Mouse (Mus musculus) liver, embryonic 11.5 days (tissue): ENCODE data around the gene Slc39a7. TPM values are rescaled to one million over a fixed set of nuclear protein-coding genes. Genes with fewer than 3 reads are reported as not detected.

Experiments used
- ATAC-seq: fragments of 200-750 bp; cut with Nextera tagmentation; replicated peaks from 2 replicates; pipeline ENCODE4 v1.8.0; 2017; ENCODE audit warnings: moderate number of reproducible peaks, mild to moderate bottlenecking, moderate TSS enrichment, moderate library complexity; ENCODE audit not compliant: low FRiP score
- DNase-seq: peaks from one replicate; pipeline ENCODE4 v3.0.0-alpha.2; 2017; ENCODE audit warnings: low spot score
- H3K27ac ChIP-seq: fragments of 300-500 bp; sonication (generic); 2 replicates; pipeline ENCODE4 v1.5.1; 2014; ENCODE audit warnings: mild to moderate bottlenecking, low read depth, low read length, control low read depth
- H3K27me3 ChIP-seq: fragments of 300-500 bp; sonication (generic); replicated peaks from 2 replicates; pipeline ENCODE4 v1.6.1; 2014; ENCODE audit warnings: low read length, mixed read lengths; ENCODE audit not compliant: control insufficient read depth, insufficient read depth
- H3K36me3 ChIP-seq: fragments of 300-500 bp; sonication (generic); 2 replicates; pipeline ENCODE4 v1.6.1; 2014; ENCODE audit warnings: mild to moderate bottlenecking, low read length, moderate library complexity, mixed read lengths; ENCODE audit not compliant: control insufficient read depth, insufficient read depth
- H3K4me1 ChIP-seq: fragments of 300-500 bp; sonication (generic); replicated peaks from 2 replicates; pipeline ENCODE4 v1.6.1; 2014; ENCODE audit warnings: low read length, mixed read lengths; ENCODE audit not compliant: control insufficient read depth, insufficient read depth
- H3K4me2 ChIP-seq: fragments of 300-500 bp; sonication (generic); 2 replicates; pipeline ENCODE4 v1.6.1; 2014; ENCODE audit warnings: mild to moderate bottlenecking, control low read depth, moderate library complexity
- H3K4me3 ChIP-seq: fragments of 300-500 bp; sonication (generic); 2 replicates; pipeline ENCODE4 v1.5.1; 2014; ENCODE audit warnings: low read depth, low read length, control low read depth
- H3K9ac ChIP-seq: fragments of 300-500 bp; sonication (generic); 2 replicates; pipeline ENCODE4 v1.6.1; 2014; ENCODE audit warnings: low read depth, low read length, control low read depth
- H3K9me3 ChIP-seq: fragments of 300-500 bp; sonication (generic); 2 replicates; pipeline ENCODE4 v1.6.1; 2016; ENCODE audit warnings: low read length, inconsistent platforms, mixed read lengths; ENCODE audit not compliant: control insufficient read depth
- WGBS: fragments of 180-500 bp; shearing (Covaris S2); extraction: QIAGEN DNeasy Blood & Tissue Kit; methylation state at CpG from one replicate; pipeline ENCODE4 v1.1.7; 2014; 5-methylcytosine and 5-hydroxymethylcytosine counted together
- microRNA counts: library from miRNA; unstranded; fragments of <30 nt; microRNA quantifications from one replicate; lab custom pipeline; 2015
- microRNA-seq: library from miRNA; unstranded; fragments of <30 nt; microRNA quantifications from one replicate; pipeline ENCODE4, GENCODE M21; 2017; ENCODE audit warnings: borderline number of aligned reads
- polyA plus RNA-seq: library from polyadenylated mRNA; unstranded; fragments of >200 nt; fragmentation: Nextera tagmentation; extraction: Ambion mirVana; gene quantifications from 2 replicates; pipeline ENCODE4 v1.2.1, GENCODE M21; 2014

Slc39a7 gene
- polyA plus RNA-seq, 1 experiment from 2014 or later: 75.9 TPM

- no peak for DNase-seq
- 79% methylated on average over 19 of the region's 19 CpGs for WGBS
- Histone ChIP-seq H3K4me2 (no peak overlapping the region; the same call in 1 of the 2 replicates), H3K36me3 (no peaks in the 10 kb centered on the region), H3K27ac (no peak overlapping the region; the same call in none of the 2 replicates), H3K27me3 (peaks cover 18% of the 10 kb centered on the region), H3K4me3 (no peak overlapping the region), H3K9me3 (no peaks in the 10 kb centered on the region), H3K4me1 (peaks cover 21% of the 10 kb centered on the region), H3K9ac (no peak overlapping the region; the same call in 1 of the 2 replicates)
- ATAC-seq: no peak
Measured at GRCm38 (mm10) chr17:33980181-33981035, 51.1 kb downstream of the Slc39a7 start.

- Histone ChIP-seq H3K27ac (no peak overlapping the region), H3K9ac (no peak overlapping the region), H3K4me2 (no peak overlapping the region), H3K36me3 (no peaks in the 10 kb centered on the region), H3K9me3 (no peaks in the 10 kb centered on the region), H3K27me3 (peaks cover 18% of the 10 kb centered on the region), H3K4me1 (peaks cover 21% of the 10 kb centered on the region), H3K4me3 (no peak overlapping the region)
- DNase-seq (no peak), ATAC-seq (no peak)
- WGBS: 63% methylated on average over 6 of the region's 6 CpGs
Measured at GRCm38 (mm10) chr17:33979512-33980050, 51.9 kb downstream of the Slc39a7 start.

DNA sequence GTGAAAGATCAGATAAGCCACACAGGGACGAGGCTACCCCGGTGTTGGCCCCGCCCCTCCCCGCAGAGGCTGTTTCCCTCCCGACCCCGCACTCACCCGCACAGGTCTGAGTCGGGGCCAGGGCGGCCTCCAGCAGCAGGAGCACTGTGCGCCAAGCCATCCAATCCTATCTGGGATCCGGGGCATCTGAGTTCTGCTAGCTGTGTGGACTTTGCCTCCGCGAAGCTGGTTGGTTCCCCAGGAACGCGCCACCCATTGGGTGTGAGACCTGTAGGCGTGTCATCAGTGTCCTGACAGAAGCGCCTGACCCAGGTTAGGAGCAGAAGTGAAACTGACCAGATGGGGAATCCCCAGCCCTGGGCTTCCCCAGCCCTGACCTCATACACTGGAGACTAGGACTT is 52.9 kb downstream of the Slc39a7 start:
- peak overlapping the region; percentile 87 for H3K4me2 ChIP-seq
- peaks cover 21% of the 10 kb centered on the region for H3K4me1 ChIP-seq
- no peaks in the 10 kb centered on the region for H3K36me3 ChIP-seq
- H3K27ac ChIP-seq: peak overlapping the region; percentile 43; the same call in 1 of the 2 replicates
- H3K9ac ChIP-seq: peak overlapping the region; percentile 38
- peak; percentile 68 for DNase-seq
- H3K27me3 ChIP-seq: peaks cover 18% of the 10 kb centered on the region
- 1% methylated on average over 17 of the region's 17 CpGs for WGBS
- peak; percentile 82 for ATAC-seq
- H3K9me3 ChIP-seq: no peaks in the 10 kb centered on the region
- peak overlapping the region; percentile 50 for H3K4me3 ChIP-seq

MicroRNAs within 50 kb of the gene (microRNA counts, 519-probe panel; counts per million panel counts)
- not detected for microRNA mmu-miR-219 (lab: Ali Mortazavi, UCI)

Small RNAs within 50 kb of the gene (microRNA-seq; reads per million reads assigned to microRNA genes)
- gene Mir219a-1 (not detected), gene Mir219c (not detected)

Other genes starting within 250 kb of the Slc39a7 start
- 28.1 and 31.9 TPM in 2 replicates for gene Angptl4, start 249.9 kb downstream of the Slc39a7 start, polyA plus RNA-seq
- gene Kank3, start 221.2 kb downstream of the Slc39a7 start, polyA plus RNA-seq: 21.4 and 23.4 TPM in 2 replicates
- 1,026 and 1,173 TPM in 2 replicates for gene Rps28, start 207.1 kb downstream of the Slc39a7 start, polyA plus RNA-seq
- gene Ndufa7, start 207.1 kb downstream of the Slc39a7 start, polyA plus RNA-seq: 390 and 411 TPM in 2 replicates
- gene Cd320, start 188.6 kb downstream of the Slc39a7 start, polyA plus RNA-seq: 44.1 and 49.7 TPM in 2 replicates
- gene Gm7029, start 157.8 kb downstream of the Slc39a7 start, polyA plus RNA-seq: not detected in 2 replicates
- 10.2 and 11.8 TPM in 2 replicates for gene Kifc1, start 141.0 kb downstream of the Slc39a7 start, polyA plus RNA-seq
- gene Platr17, start 126.5 kb downstream of the Slc39a7 start, polyA plus RNA-seq: 1.8 and 2.2 TPM in 2 replicates
- gene Daxx, start 122.3 kb downstream of the Slc39a7 start, polyA plus RNA-seq: 46.9 and 52.9 TPM in 2 replicates
- gene Tapbp, start 115.8 kb downstream of the Slc39a7 start, polyA plus RNA-seq: 28.1 and 29.1 TPM in 2 replicates
- gene Zbtb22, start 115.8 kb downstream of the Slc39a7 start, polyA plus RNA-seq: 12.4 and 13.0 TPM in 2 replicates
- gene Rgl2, start 102.1 kb downstream of the Slc39a7 start, polyA plus RNA-seq: 22.1 and 25.6 TPM in 2 replicates
- 266 and 286 TPM in 2 replicates for gene Pfdn6, start 91.3 kb downstream of the Slc39a7 start, polyA plus RNA-seq
- 62.6 and 67.0 TPM in 2 replicates for gene Wdr46, start 91.0 kb downstream of the Slc39a7 start, polyA plus RNA-seq
- gene B3galt4, start 80.2 kb downstream of the Slc39a7 start, polyA plus RNA-seq: 2.9 and 3.5 TPM in 2 replicates
- gene Vps52, start 75.9 kb downstream of the Slc39a7 start, polyA plus RNA-seq: 47.2 and 49.1 TPM in 2 replicates
- gene Rps18, start 75.7 kb downstream of the Slc39a7 start, polyA plus RNA-seq: 2,164 and 2,343 TPM in 2 replicates
- 82.7 and 84.9 TPM in 2 replicates for gene H2-K1, start 31.3 kb downstream of the Slc39a7 start, polyA plus RNA-seq
- gene Ring1, start 7.0 kb downstream of the Slc39a7 start, polyA plus RNA-seq: 3.4 and 5.5 TPM in 2 replicates
- gene H2-Ke6, start 3.6 kb downstream of the Slc39a7 start, polyA plus RNA-seq: 34.2 and 45.1 TPM in 2 replicates
- gene Rxrb, start 130 bp upstream of the Slc39a7 start, polyA plus RNA-seq: 30.8 and 31.5 TPM in 2 replicates
- gene Col11a2, start 7.8 kb upstream of the Slc39a7 start, polyA plus RNA-seq: 0.61 and 0.67 TPM in 2 replicates
- 0.26 and 0.56 TPM in 2 replicates for gene H2-Oa, start 60.7 kb upstream of the Slc39a7 start, polyA plus RNA-seq
- 5.6 and 5.9 TPM in 2 replicates for gene H2-DMa, start 87.9 kb upstream of the Slc39a7 start, polyA plus RNA-seq
- 86.1 and 90.8 TPM in 2 replicates for gene Brd2, start 91.0 kb upstream of the Slc39a7 start, polyA plus RNA-seq
- 0.32 and 0.34 TPM in 2 replicates for gene H2-DMb2, start 111.6 kb upstream of the Slc39a7 start, polyA plus RNA-seq
- gene H2-DMb1, start 121.4 kb upstream of the Slc39a7 start, polyA plus RNA-seq: 0.19 and 0.43 TPM in 2 replicates
- gene Tap1, start 155.9 kb upstream of the Slc39a7 start, polyA plus RNA-seq: 1.5 and 1.8 TPM in 2 replicates
- gene Psmb9, start 156.1 kb upstream of the Slc39a7 start, polyA plus RNA-seq: 2.3 and 4.0 TPM in 2 replicates
- 8.4 and 10.3 TPM in 2 replicates for gene Psmb8, start 166.0 kb upstream of the Slc39a7 start, polyA plus RNA-seq
- gene Tap2, start 171.8 kb upstream of the Slc39a7 start, polyA plus RNA-seq: 6.6 and 7.4 TPM in 2 replicates
- not detected in 2 replicates for gene H2-Ob, start 207.2 kb upstream of the Slc39a7 start, polyA plus RNA-seq
- gene H2-Ab1, start 226.0 kb upstream of the Slc39a7 start, polyA plus RNA-seq: 3.9 and 4.1 TPM in 2 replicates